In the genomic region with DNA sequence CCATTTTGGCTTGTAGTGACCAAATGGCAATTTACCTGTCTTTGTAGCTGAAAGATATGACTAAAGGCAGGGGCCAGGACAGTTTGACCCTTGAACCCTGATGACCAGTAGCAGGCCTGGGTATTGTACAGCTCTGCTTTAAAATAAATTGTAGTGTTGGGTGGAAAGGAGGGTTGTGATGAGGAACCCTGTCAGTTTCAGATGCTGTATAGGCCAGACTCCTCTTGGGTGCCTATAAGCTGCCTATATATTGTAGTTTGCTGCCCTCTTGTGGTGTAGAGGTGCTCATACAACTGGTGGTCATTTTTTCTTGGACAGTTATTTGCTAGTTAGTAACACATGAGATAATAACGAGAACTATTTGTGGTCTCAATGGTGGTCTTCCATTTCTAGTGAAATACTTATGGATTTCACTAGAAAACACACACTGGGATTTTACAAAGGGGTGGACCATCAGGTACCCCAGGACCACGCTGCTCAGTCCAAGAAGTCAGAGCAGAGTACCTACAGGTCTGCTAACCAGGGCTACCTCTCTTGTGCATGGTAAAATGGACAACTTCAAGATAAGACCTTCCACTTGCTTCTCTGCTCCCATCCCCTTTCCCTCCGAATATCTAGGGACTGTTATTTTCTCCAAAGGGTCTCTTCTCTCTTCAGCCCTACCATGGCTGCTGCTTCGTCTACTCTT, we compare ENCODE assay signal across 8 mouse cellular contexts. TPM values are rescaled to one million over a fixed set of nuclear protein-coding genes. Genes with fewer than 3 reads are reported as not detected.
A peak's percentile ranks its signal among the peaks of the same experiment; 100 is the strongest.
DNase-seq lines count a peak whose midpoint lies in the region; ATAC-seq lines count a peak whose summit lies in the region.

No protein-coding gene starts in this region.

- peak; percentile 44; the same call in 1 of the 2 replicates for ATAC-seq in embryonic facial prominence, embryonic 13.5 days (ENCODE audit: insufficient number of reproducible peaks, insufficient read depth, low FRiP score, low TSS enrichment, low read depth)
- ATAC-seq in lung, embryonic 16.5 days (ENCODE audit: low read depth): peak; percentile 40; the same call in 1 of the 2 replicates

- no peak overlapping the region; the same call in 1 of the 2 replicates for H3K9ac ChIP-seq in embryonic facial prominence, embryonic 13.5 days
- H3K9ac ChIP-seq in lung, embryonic 16.5 days (ENCODE audit: low read length): no peak overlapping the region

- no peak overlapping the region for H3K27ac ChIP-seq in embryonic facial prominence, embryonic 13.5 days
- no peak overlapping the region for H3K27ac ChIP-seq in lung, embryonic 16.5 days (ENCODE audit: low read length)

- WGBS in embryonic facial prominence, embryonic 13.5 days: 55% methylated on average over 4 of the region's 4 CpGs
- 48% methylated on average over 4 of the region's 4 CpGs for WGBS in lung, embryonic 16.5 days

- H3K4me1 ChIP-seq in embryonic facial prominence, embryonic 13.5 days: peaks cover 21% of the 10 kb centered on the region
- H3K4me1 ChIP-seq in lung, embryonic 16.5 days (replicated peaks; ENCODE audit: control insufficient read depth, insufficient read depth, low read length): peaks cover 16% of the 10 kb centered on the region

- no peak overlapping the region for H3K4me2 ChIP-seq in embryonic facial prominence, embryonic 13.5 days
- no peak overlapping the region for H3K4me2 ChIP-seq in lung, embryonic 16.5 days (ENCODE audit: low read depth, low read length)

- peak; percentile 71 for DNase-seq in ES-CJ7 (ENCODE audit: low read depth, low spot score)
- DNase-seq in brain, adult 2 months (ENCODE audit: low read depth, low spot score): peak; percentile 84
- peak; percentile 41 for DNase-seq in heart, postnatal 4 days
- DNase-seq in kidney, postnatal 4 days: peak; percentile 37 to 51
- DNase-seq in retina, embryonic 14.5 days (ENCODE audit: low spot score): peak; percentile 94
- DNase-seq in right cerebral cortex, postnatal 4 days: no peak

- H3K4me3 ChIP-seq in embryonic facial prominence, embryonic 13.5 days: no peak overlapping the region
- no peak overlapping the region for H3K4me3 ChIP-seq in lung, embryonic 16.5 days (ENCODE audit: low read length)

- no peaks in the 10 kb centered on the region for H3K27me3 ChIP-seq in embryonic facial prominence, embryonic 13.5 days
- H3K27me3 ChIP-seq in lung, embryonic 16.5 days (ENCODE audit: control insufficient read depth, insufficient read depth, low read depth, low read length): no peaks in the 10 kb centered on the region

- peaks cover 18% of the 10 kb centered on the region for H3K36me3 ChIP-seq in embryonic facial prominence, embryonic 13.5 days
- no peaks in the 10 kb centered on the region; the same call in 1 of the 2 replicates for H3K36me3 ChIP-seq in lung, embryonic 16.5 days (ENCODE audit: control insufficient read depth, insufficient read depth, low read length)

- no peaks in the 10 kb centered on the region for H3K9me3 ChIP-seq in embryonic facial prominence, embryonic 13.5 days
- no peaks in the 10 kb centered on the region for H3K9me3 ChIP-seq in lung, embryonic 16.5 days (ENCODE audit: control insufficient read depth, low read length)

RNA-seq across cellular contexts. Expression of a gene that starts 22.6 kb away (rescaled TPM):
- polyA plus RNA-seq in embryonic facial prominence, embryonic 13.5 days (2015; fragmentation: Nextera tagmentation; extraction: Ambion mirVana): not detected in 2 replicates
- not detected for total RNA-seq in heart, postnatal 4 days (2021)
- 25.3 and 50.5 TPM in 2 replicates for polyA plus RNA-seq in lung, embryonic 16.5 days (2015; fragmentation: Nextera tagmentation; extraction: Ambion mirVana)

RNA-seq across cellular contexts. Expression of a gene that starts 25.1 kb away (rescaled TPM):
- polyA plus RNA-seq in embryonic facial prominence, embryonic 13.5 days (2015; fragmentation: Nextera tagmentation; extraction: Ambion mirVana): 15.9 and 17.4 TPM in 2 replicates
- 10 to 100 TPM; 13.2 to 16.4 TPM for total RNA-seq in heart, postnatal 4 days (2021)
- polyA plus RNA-seq in lung, embryonic 16.5 days (2015; fragmentation: Nextera tagmentation; extraction: Ambion mirVana): 15.3 and 18.8 TPM in 2 replicates

Comparison
In these comparisons a context has a peak if more than half of its experiments do, and no peak if none do; other contexts are left out.
1. RNA of a gene that starts 22.6 kb away (polyA plus RNA-seq): 25.3 to 50.5 TPM in lung, embryonic 16.5 days; not detected in embryonic facial prominence, embryonic 13.5 days; every median in the first group is over 10 times any median in the second.